Mouse (Mus musculus): ENCODE results near the gene Pomt2.

The Pomt2 gene

DNA sequence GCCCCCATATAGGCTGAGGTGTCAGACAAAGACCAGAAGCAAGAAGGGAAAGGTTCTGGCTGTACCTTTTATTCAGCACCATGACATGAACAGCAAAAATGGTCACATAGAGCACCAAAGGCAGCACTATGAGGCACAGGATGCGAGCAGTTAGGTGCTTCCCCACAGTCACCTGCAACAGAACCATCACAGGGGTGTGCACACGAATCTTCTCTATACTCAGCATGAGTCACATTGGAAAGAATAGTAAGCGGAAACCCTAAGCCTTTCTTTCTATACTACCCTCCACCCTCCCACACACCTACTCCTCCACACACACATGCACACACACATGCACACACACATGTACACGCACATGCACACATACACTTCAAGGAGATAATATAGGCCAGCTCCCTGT lies 17.5 kb downstream of the Pomt2 start:
- no peak for DNase-seq (ENCODE audit: low read depth in 2 of 2, low spot score in 2 of 2)

DNA sequence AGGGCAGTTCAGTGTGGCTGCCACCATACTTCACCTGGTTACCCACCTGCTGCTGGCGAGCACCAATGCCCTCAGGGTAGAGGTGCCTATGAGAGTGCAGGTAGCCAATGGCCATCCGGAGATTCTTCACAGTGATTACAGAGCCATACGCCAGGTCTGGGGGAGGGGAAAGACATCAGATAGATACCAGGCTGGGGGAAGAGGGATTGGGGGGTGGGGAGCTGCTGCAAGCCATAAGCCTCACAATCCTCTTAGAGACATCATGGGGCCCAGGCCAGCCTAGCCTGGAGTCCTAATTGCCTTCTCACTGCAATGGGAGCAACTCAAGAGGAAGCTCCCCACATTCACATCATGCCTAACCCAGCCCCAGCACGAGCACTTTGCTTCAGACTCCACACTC lies 20.5 kb downstream of the Pomt2 start:
- no peak for DNase-seq (ENCODE audit: low read depth in 2 of 2, low spot score in 2 of 2)

DNA sequence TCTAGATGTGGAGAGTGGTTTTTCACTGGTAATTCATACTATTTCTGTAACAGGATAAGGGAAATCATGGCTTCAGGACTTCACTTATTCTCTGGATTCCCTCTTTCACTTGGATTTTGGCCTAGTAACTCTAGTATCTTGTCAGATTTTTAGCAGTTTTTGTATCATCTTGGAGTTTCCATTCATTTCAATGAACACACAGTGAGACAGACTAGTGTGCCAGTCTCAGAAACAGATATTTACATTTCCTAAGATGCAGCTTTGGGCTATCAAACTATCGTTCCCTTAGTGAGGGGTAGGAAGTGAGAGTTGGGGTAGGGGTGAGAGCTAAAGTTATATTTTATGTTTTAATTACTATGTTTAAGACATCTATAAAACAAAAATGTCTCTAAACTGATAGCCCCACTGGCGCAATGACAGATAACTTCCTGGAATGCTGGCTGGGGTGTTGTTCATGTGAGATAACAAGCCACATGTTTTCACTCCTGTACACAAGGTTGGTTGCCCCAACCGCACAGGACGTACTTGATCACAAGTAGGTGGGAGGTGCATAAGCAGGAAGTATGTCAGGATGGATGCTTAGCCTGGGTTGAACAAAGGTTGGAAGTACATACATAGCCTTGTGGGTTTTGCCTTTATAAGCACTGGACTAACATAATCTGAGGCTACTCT lies 25.7 kb downstream of the Pomt2 start:
- no peak for DNase-seq (ENCODE audit: low read depth in 2 of 2, low spot score in 2 of 2)

DNA sequence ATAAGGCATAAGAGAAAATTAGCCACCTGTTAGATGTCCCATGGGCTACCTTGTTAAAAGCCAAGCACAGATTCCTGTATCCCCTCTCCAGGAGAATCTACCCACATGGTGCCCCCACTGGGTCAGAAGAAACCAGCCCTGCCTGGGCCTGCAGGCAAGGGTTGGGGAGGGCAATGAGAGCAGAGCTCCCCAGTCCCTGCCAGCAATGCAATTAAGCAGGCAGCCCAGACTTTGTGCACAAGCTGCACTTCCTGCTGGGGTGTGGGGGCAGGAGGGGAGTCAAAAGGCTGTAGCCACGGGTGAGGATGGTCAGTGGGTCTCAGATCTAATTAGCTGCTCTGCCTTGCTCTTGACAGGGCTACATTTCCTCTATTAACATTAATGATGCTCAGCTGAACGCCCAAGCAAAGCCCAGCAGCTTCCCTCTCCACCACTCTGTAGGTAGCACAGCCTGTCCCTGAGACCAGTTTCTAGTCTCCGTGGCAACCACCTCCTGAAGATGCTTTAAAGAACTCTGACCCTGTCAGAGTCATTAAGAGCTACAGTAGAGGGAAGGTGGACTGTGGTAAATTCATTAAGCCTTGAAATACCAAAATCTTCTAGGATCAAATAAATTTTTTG lies 40.3 kb downstream of the Pomt2 start:
- DNase-seq (ENCODE audit: low read depth in 2 of 2, low spot score in 2 of 2) = no peak

DNA sequence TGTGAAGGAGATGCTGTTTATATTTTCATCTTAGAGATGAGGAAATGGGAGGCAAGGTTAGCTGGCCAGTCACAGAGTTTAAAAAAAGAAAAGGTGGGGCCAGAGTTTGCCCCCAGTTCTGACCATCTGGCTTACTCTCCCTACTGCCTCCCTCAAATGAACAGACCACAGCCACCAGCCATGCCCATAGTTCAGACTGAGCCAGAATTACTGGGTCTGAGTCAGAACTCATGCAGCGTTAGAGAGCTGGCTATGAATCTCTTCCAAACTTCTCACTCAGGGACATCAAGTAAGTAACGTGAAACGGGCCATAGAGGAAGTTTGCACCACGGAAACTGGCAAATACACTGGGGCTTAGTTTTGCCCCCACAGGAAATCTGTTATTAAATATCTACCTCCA lies 43.0 kb downstream of the Pomt2 start:
- DNase-seq (ENCODE audit: low read depth in 2 of 2, low spot score in 2 of 2) = no peak

DNA sequence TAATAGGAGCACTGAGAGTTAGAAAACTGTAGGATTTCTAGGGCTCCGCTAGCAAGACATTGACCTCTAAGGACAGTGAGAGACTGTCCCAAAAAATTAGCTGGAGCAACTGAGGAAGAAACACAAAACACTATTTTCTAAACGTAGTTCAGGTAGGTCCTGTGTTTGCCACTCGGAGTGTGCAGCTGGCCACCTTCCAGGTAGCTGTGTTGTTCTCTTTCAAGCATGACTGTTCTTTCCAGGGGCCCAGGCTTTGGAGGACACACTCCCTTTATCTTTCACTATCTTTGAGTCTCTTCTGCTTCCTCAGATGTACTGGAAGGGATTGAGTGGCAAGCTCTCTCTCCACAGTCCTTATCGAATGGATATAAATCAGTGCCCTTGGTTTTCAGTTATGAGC lies 44.3 kb downstream of the Pomt2 start:
- no peak for DNase-seq (ENCODE audit: low read depth in 2 of 2, low spot score in 2 of 2)

DNA sequence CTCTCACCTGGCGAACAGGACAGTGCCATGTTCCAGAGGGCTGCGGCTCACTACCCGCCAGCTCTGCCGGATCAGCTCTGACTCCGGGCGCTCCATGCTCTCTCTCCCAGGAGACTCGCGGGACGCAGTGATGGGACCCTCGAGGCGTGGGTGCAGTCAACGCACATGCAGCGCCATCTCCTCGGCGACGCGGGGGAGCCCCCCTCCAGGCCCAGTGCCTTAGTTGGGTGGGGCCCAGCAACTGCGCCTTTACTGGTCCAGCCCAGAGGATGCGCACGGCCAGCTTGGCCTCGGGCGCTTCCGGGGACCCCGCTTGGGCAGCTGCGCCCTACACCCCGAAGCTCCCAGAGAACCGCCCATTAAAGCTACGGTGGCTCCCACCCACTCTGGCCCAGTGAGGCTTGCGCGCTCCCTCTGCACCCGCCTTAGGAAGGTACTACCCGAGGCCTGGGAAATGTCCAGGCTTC lies 45.6 kb downstream of the Pomt2 start, which contains the start of gene Ngb:
TSS of gene Ngb (minus strand) at position 375 of the 467 bp plus-strand sequence.
- DNase-seq (ENCODE audit: low read depth in 2 of 2, low spot score in 2 of 2) = no peak

DNA sequence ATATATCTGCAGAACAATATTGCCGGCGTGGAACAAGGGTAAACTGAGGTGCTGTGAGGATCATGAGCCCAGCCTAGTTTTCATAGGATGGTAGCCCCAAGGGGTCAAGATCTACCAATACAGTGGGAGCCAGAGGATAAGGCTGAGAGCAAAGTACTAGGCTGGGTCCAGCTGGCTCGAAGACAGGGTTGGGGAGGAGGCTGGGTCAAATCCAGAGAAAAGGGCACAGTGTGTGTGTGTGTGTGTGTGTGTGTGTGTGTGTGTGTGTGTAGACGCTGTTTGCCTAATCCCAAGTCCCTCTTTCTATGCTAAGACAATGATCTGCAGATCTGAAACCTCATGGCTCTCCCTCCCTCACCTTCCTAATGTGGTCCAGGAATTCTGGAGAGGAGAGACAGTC lies 47.4 kb downstream of the Pomt2 start:
- DNase-seq (ENCODE audit: low read depth in 2 of 2, low spot score in 2 of 2) = no peak

DNA sequence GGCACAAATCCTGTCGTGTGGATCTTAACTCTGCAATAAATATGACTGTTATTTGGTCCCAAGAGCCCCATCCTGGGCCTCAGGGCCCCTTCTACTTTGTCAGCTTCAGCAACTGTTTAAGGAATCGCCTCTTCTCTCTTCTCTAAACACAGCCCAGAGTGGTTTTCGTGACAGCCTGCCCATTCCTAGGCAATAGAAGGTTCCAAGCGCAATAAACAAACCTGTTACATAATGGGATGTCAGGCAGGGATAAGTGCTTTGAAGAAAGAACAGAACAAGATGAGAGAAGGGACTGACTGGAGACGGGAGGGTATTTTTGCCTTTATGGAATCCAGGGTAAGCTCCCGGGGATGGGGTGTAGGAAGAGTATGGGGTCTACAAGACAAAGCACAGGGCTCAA lies 54.1 kb downstream of the Pomt2 start:
- no peak for DNase-seq (ENCODE audit: low read depth in 2 of 2, low spot score in 2 of 2)

DNA sequence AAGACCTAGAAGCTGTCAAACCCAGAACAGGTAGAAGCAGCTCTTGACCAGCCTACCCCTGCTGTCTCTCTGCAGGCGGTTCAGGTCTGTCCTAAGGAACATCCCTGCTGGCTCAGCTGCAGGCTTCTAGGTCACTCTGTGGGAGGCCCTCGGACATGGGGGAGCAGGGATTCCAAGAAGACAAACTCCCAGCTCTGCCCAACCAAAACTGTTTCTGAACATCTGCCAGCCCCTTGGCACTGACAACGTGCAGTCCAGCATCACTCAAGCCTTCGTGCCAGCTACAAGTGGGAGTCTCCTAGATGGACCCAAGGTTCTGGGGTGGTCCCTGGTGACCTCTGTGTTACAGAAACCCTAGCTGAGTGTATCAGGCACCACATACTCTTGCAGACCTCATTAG lies 54.5 kb downstream of the Pomt2 start:
- no peak for DNase-seq (ENCODE audit: low read depth in 2 of 2, low spot score in 2 of 2)

DNA sequence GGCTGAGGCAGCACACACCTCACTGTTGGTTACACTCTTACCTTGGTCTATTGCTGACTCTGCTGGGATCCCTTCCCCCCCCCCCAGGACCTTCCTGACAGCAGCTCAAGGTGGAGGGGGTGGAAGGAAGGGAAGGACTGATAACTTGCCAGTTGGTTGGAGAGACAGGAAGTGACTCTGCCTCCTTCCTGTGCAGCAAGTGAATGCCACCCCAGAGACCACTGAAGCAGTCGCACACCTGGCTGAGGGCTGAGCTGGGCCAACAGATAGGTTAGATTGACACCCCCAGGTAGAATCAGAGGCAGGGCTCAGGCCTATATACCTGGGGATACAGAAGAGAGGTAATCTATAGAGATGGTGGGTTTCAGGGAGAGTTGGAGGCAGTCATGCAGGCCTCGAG lies 55.9 kb downstream of the Pomt2 start:
- no peak for DNase-seq (ENCODE audit: low read depth in 2 of 2, low spot score in 2 of 2)

DNA sequence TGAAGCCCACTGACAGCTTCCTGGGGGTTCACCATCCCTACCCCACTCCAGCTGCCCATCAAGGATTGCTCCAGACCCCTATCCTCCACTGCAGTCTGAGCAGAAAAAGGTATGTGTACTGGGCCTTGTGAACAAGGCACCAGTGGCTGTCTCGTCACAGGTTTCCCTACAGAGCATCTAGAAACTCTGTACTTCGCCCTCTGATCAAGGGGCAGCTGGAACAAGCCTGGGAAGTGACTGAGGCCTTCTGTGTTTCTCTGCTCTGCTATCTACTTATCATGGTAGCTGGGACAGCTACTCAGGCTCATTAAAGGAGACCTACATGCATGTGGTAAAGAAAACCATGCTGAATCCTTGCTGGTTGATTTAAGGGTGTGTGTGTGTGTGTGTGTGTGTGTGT lies 58.1 kb downstream of the Pomt2 start:
- DNase-seq (ENCODE audit: low read depth in 2 of 2, low spot score in 2 of 2) = no peak

DNA sequence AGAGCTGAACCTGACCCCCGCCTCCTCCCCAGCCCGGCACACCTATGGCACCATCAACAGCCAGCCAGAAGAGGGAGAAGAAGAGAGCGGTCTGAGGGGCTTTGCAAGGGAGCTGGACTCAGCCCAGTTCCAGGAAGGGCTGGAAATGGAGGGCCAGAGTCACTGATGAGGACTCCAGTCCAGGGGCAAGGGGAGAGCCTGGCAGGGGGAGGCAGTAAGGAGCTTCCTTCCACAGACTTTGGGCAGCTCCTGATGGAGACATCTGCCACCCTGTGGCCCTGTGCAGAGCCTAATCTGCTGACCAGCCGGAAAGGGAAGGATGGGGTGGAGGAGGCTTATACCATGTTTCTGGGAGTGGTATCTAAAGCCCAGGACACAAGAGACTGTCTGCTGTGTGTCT lies 58.5 kb downstream of the Pomt2 start:
- no peak for DNase-seq (ENCODE audit: low read depth in 2 of 2, low spot score in 2 of 2)

DNA sequence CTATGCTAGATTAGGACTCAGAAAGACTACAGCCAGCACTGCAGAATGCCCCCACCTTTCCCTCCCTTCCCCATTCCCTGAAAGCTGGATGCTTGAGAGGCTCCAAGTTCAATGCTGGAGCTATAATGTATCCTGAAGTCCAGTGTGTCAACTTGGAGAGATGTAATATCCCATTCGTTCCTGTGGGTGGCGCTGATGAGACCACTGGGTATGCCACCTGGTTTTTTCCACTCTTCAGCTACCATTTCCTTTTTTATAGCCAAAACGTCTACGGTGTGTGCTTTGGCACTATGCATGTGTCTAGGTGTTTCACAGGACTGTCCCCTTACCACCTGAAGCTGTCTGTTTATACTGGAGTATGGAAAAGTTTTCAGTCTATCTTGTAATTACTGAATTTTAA lies 59.4 kb downstream of the Pomt2 start:
- peak in 1 of 2 experiments; percentile 9 for DNase-seq (ENCODE audit: low read depth in 2 of 2, low spot score in 2 of 2)

DNA sequence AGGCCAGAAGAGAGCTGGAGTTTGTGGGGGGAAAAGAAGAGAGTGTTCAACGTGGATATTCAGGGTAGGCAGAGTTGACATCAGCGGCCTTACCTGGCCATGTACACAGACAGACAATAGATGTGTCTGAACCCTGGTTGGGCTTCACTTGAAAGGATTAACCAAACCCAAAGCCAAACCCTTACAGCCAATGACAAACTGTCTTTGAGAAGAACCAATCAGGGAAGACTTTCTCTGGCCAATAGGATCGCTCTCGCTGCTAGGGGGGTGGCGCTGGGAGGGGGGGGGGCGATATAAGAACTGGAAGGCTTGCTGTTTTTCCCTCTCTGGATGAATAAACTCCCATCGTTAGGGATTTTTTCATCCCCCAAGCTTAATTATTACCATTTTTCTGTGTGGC lies 60.5 kb downstream of the Pomt2 start:
- no peak for DNase-seq (ENCODE audit: low read depth in 2 of 2, low spot score in 2 of 2)

DNA sequence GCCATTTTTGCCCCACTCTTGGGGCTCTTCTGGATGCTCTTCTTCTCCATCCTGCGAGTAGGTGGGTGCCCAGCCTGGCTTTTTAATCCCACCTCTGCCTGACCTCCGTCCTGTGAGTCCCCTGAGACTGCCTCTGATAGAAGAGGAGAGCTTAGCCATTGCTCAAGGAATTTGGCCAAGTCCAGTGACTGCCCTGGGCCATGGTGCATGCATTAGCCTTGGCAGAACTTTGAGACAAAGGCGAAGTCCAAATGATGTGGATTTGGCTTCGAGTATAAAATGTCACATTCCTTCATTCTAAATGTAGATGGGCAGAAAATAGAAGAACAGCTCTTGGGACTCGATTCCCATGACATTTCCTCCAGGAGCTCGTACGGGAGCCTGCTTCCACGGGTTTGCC lies 65.0 kb downstream of the Pomt2 start:
- no peak for DNase-seq (ENCODE audit: low read depth in 2 of 2, low spot score in 2 of 2)

DNA sequence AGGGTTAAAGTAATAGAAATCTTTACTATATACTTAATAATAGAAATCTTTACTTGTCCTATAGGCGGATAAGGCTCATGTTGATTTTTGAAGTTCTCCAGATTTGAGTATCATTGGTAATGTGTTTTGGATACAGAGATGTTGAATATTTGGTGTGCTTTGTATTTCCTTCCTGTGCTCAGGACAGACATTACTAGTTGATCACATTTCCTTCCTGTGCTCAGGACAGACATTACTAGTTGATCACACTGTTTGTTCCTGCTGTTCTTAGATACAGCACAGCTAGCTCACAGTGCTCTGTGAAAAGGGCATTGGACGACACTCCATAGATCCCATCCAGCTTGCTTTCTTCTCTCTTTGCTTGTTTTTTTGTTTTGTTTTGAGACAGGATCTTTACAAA lies 71.2 kb downstream of the Pomt2 start:
- no peak for DNase-seq (ENCODE audit: low read depth in 2 of 2, low spot score in 2 of 2)

DNA sequence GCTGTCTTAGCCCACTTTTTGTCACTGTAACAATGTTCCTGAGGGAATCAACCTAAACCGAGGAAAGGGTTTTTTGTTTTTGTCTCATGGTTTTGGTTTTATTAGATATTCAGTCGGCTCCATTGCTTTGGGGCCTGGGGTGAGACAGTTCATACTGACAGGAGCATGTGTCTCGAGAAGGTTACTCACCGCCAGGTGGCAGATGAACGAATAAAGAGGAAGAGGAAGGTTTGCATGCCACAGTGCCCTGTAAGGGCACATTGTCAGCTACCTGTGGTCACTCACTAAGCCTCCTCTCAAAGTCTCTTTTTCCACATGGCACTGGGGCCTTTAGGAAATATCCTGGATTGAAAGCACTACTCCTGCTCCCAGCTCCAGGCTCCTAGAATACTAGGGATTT lies 77.2 kb downstream of the Pomt2 start:
- DNase-seq (ENCODE audit: low read depth in 2 of 2, low spot score in 2 of 2) = no peak

DNA sequence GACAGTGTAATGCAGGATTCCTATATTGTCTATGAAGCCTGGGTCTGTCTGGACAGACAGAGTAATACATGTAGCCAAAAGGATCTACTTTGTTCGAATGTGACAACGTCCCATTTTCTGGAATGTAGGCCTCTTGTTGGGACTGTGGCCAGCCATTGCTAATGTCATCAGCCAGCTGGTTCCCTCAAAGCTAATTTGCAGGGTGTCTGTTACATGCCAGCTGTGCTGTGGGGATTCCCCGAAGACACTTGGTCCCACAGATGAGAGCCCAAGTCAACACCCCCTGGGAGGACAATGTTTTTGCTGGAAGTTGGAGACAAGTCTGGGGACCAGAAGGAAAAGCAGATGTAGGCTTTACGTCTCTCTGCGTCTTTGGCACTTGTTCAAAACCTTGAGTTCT lies 81.3 kb downstream of the Pomt2 start:
- no peak for DNase-seq (ENCODE audit: low read depth in 2 of 2, low spot score in 2 of 2)

DNA sequence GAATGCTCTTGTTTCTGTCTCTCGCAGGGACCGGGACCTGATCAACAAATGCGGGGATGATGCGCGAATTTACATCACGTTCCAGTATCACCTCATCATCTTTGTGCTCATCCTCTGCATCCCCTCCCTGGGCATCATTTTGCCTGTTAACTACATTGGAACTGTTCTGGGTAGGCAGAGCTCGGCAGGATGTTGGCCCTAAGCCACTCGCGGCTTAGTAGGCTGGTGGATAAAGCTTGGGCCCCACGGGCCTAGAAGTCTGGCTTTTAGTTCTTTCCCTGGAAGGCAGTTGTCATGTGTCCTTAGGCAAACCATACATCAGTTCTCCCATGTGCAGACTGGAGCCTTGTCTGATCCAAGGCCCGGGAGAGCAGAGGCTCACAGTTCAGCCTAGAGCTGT lies 82.3 kb downstream of the Pomt2 start:
- no peak for DNase-seq (ENCODE audit: low read depth in 2 of 2, low spot score in 2 of 2)

DNA sequence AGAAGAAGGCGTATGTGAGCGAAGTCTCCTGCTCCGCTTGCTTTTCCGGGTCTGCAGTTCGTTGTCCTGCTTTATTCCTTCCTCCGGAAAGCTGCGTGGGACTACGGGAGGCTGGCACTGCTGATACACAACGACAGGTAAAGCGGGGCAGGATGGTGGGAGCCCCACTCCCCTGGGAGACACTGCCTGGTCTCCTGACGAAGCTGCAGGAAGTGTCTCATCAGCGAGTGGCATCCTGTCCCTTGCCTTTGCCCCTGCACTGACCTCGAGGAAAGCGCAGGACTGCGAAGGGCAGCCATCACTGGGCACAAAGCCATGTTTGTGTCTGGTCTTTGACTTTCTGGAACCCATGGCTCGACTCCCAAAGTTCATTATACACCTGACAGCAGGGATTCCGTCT lies 90.7 kb downstream of the Pomt2 start:
- DNase-seq (ENCODE audit: low read depth in 2 of 2, low spot score in 2 of 2) = no peak
